Mouse (Mus musculus) stomach, postnatal 0 days (tissue): ENCODE results near the gene Apbb2.

Source experiments
- CTCF ChIP-seq: IDR thresholded peaks from 2 replicates; pipeline ENCODE4 v1.5.1; 2016; ENCODE audit warnings: antibody characterized with exemption, low read depth, mild to moderate bottlenecking, moderate library complexity
- EP300 ChIP-seq: optimal IDR thresholded peaks from 2 replicates; pipeline ENCODE3; 2016; ENCODE audit warnings: antibody characterized with exemption

- TF ChIP-seq CTCF: no peak
- no peak for TF ChIP-seq EP300
Observed at GRCm38 (mm10) chr5:66550292-66550691, 68.3 kb downstream of the Apbb2 start.
